10 mouse cellular contexts compared by ENCODE assay signal in genomic region chr9:118881281-118881945, GRCm38 (mm10). TPM values are rescaled to one million over a fixed set of nuclear protein-coding genes. Genes with fewer than 3 reads are reported as not detected.
A peak's percentile ranks its signal among the peaks of the same experiment; 100 is the strongest.
DNase-seq lines count a peak whose midpoint lies in the region; ATAC-seq and TF ChIP-seq lines count a peak whose summit lies in the region.
"Had no signal": no experiment of that assay in that cellular context is flagged by ENCODE, and none has a peak within 500 bp of the region (broad histone marks: within the 10 kb centered on the region; RNA-seq: fewer than 3 reads in every experiment).

No protein-coding gene starts in this region.

- intact Hi-C loops in gastrocnemius, adult 2 months (cut with DNase I) = no loop called here
- intact Hi-C loops in gastrocnemius, postnatal 36 days (cut with DNase I) = no loop called here
- intact Hi-C loops in gastrocnemius, postnatal 14 days (cut with DNase I; ENCODE audit: low total_unique reads) = no loop called here

- H3K27ac ChIP-seq in gastrocnemius, adult 2 months = no peak overlapping the region
- H3K27ac ChIP-seq: limb, embryonic 15.5 days had no signal

- DNase-seq in gastrocnemius, adult 2 months = peak; percentile 41
- no peak for DNase-seq in gastrocnemius, postnatal 36 days
- DNase-seq in B cell, adult 2 months = peak; percentile 42 to 48
- peak; percentile 41 for DNase-seq in cerebellum, adult 11-12 months
- DNase-seq in lung, postnatal 10 days = peak; percentile 43
- DNase-seq in gastrocnemius, postnatal 14 days = no peak
- DNase-seq: gastrocnemius, postnatal 25 days had no signal

- no peak for ATAC-seq in erythroid progenitor cell, adult 5-6 weeks (replicated peaks; ENCODE audit: low FRiP score, poor library complexity, severe bottlenecking)
- no peak for ATAC-seq in frontal cortex, adult (ENCODE audit: low TSS enrichment)

- peak; percentile 65 for TF ChIP-seq CTCF in gastrocnemius, adult 2 months (IDR thresholded peaks at IDR 0.05)

- H3K4me3 ChIP-seq in gastrocnemius, adult 2 months = no peak overlapping the region
- H3K4me3 ChIP-seq: limb, embryonic 15.5 days had no signal

RNA-seq across cellular contexts. Expression of gene Ctdspl, which starts 44.8 kb away (rescaled TPM):
- total RNA-seq in gastrocnemius, adult 2 months (2021) = 1 to 10 TPM; 3.5 to 5.9 TPM
- total RNA-seq in gastrocnemius, postnatal 36 days (2021) = 1 to 10 TPM; 4.9 to 5.1 TPM
- total RNA-seq in erythroid progenitor cell, adult 5-6 weeks (2015; ENCODE audit: low replicate concordance) = 0.72 and 4.2 TPM in 2 replicates
- 0.38 and 2.2 TPM in 2 replicates for total RNA-seq in erythroid progenitor cell, adult 5-6 weeks (2017; ENCODE audit: low replicate concordance)
- total RNA-seq in gastrocnemius, postnatal 14 days (2021) = 10 to 100 TPM in 1 of 2 experiments, 1 to 10 TPM in 1; 8.2 to 10.0 TPM

Comparison
In these comparisons a context has a peak if more than half of its experiments do, and no peak if none do; other contexts are left out.
1. DNase-seq: peak in gastrocnemius, adult 2 months (single experiment), B cell, adult 2 months (2 of 2), cerebellum, adult 11-12 months (single experiment) and lung, postnatal 10 days (single experiment); none in gastrocnemius, postnatal 36 days (0 of 2) and gastrocnemius, postnatal 14 days (single experiment).